In genomic region chr15:88089486-88089885, GRCm38 (mm10) we compare ENCODE assay signal across 30 mouse cellular contexts.
A peak's percentile ranks its signal among the peaks of the same experiment; 100 is the strongest.
DNase-seq lines count a peak whose midpoint lies in the region; ATAC-seq lines count a peak whose summit lies in the region.
"Had no signal": no experiment of that assay in that cellular context is flagged by ENCODE, and none has a peak within 500 bp of the region (broad histone marks: within the 10 kb centered on the region; RNA-seq: fewer than 3 reads in every experiment).

No protein-coding gene starts in this region.

- peak; percentile 21 to 53 for DNase-seq in cerebellum, postnatal 10 days
- DNase-seq in cerebellum, adult 11-12 months: no peak
- no peak for DNase-seq in hindbrain, embryonic 11.5 days (ENCODE audit: low spot score)
- peak; percentile 50 for DNase-seq in left cerebral cortex, postnatal 4 days
- DNase-seq in left cerebral cortex, adult 8-10 months (ENCODE audit: low spot score in 2 of 2): no peak
- DNase-seq: adrenal gland, adult 8-10 months; adrenal gland, postnatal 25 days; cerebellum, adult 2 months; cerebellum, adult 9-11 months; cerebellum, postnatal 36 days; embryo, embryonic 11 days; gastrocnemius, adult 2 months; gastrocnemius, postnatal 14 days; heart, adult 18-20 months; heart, postnatal 10 days; heart, postnatal 36 days; kidney, adult 18-20 months; kidney, adult 9 months had no signal

- no peaks in the 10 kb centered on the region for H3K27me3 ChIP-seq in forebrain, embryonic 15.5 days
- no peaks in the 10 kb centered on the region for H3K27me3 ChIP-seq in forebrain, embryonic 12.5 days
- no peaks in the 10 kb centered on the region for H3K27me3 ChIP-seq in hindbrain, embryonic 12.5 days
- no peaks in the 10 kb centered on the region for H3K27me3 ChIP-seq in hindbrain, embryonic 11.5 days (ENCODE audit: control insufficient read depth, insufficient read depth, low read length)
- H3K27me3 ChIP-seq: embryonic facial prominence, embryonic 13.5 days; heart, embryonic 12.5 days; heart, embryonic 15.5 days; hindbrain, embryonic 15.5 days had no signal

- no peak overlapping the region for H3K4me3 ChIP-seq in forebrain, embryonic 15.5 days
- H3K4me3 ChIP-seq in forebrain, embryonic 12.5 days (replicated peaks): no peak overlapping the region
- no peak overlapping the region for H3K4me3 ChIP-seq in hindbrain, embryonic 12.5 days
- H3K4me3 ChIP-seq in hindbrain, embryonic 11.5 days (ENCODE audit: low read depth, low read length): no peak overlapping the region
- H3K4me3 ChIP-seq: embryonic facial prominence, embryonic 10.5 days; embryonic facial prominence, embryonic 13.5 days; erythroblast, embryonic 14.5 days; gastrocnemius, adult 2 months; heart, embryonic 12.5 days; heart, embryonic 15.5 days; hindbrain, embryonic 15.5 days had no signal

- WGBS in forebrain, embryonic 15.5 days: 27% methylated on average over 4 of the region's 4 CpGs
- WGBS in forebrain, embryonic 12.5 days: 44% methylated on average over 4 of the region's 4 CpGs
- 30% methylated on average over 4 of the region's 4 CpGs for WGBS in hindbrain, embryonic 12.5 days
- 45% methylated on average over 4 of the region's 4 CpGs for WGBS in hindbrain, embryonic 11.5 days

- intact Hi-C loops in left cerebral cortex, postnatal 4 days (cut with DNase I): no loop called here

- peak; percentile 43; the same call in 1 of the 2 replicates for ATAC-seq in forebrain, embryonic 15.5 days (replicated peaks)
- no peak for ATAC-seq in forebrain, embryonic 12.5 days (ENCODE audit: low FRiP score)
- ATAC-seq in hindbrain, embryonic 12.5 days (ENCODE audit: low FRiP score): no peak
- ATAC-seq in hindbrain, embryonic 11.5 days (ENCODE audit: low FRiP score): no peak
- ATAC-seq: activated CD4-positive, CD25-positive, alpha-beta regulatory T cell, adult 4 months; inflammation-experienced regulatory T-cells, adult 6 months; intestine, embryonic 16.5 days had no signal

- H3K9ac ChIP-seq in forebrain, embryonic 15.5 days (replicated peaks): no peak overlapping the region
- H3K9ac ChIP-seq in forebrain, embryonic 12.5 days: no peak overlapping the region
- H3K9ac ChIP-seq in hindbrain, embryonic 12.5 days: no peak overlapping the region
- H3K9ac ChIP-seq in hindbrain, embryonic 11.5 days (ENCODE audit: low read depth, low read length): no peak overlapping the region
- H3K9ac ChIP-seq: embryonic facial prominence, embryonic 13.5 days; heart, embryonic 12.5 days; heart, embryonic 15.5 days; hindbrain, embryonic 15.5 days had no signal

- no peaks in the 10 kb centered on the region for H3K36me3 ChIP-seq in forebrain, embryonic 15.5 days
- no peaks in the 10 kb centered on the region for H3K36me3 ChIP-seq in forebrain, embryonic 12.5 days (replicated peaks)
- H3K36me3 ChIP-seq in hindbrain, embryonic 12.5 days: no peaks in the 10 kb centered on the region
- no peaks in the 10 kb centered on the region for H3K36me3 ChIP-seq in hindbrain, embryonic 11.5 days (ENCODE audit: control insufficient read depth, insufficient read depth, low read length)
- H3K36me3 ChIP-seq: embryonic facial prominence, embryonic 10.5 days; embryonic facial prominence, embryonic 13.5 days; heart, embryonic 12.5 days; heart, embryonic 15.5 days; hindbrain, embryonic 15.5 days had no signal

- H3K9me3 ChIP-seq in forebrain, embryonic 15.5 days: 0 out of 2 replicates have a peak, but pooled peaks cover 3% of the 10 kb centered on the region
- H3K9me3 ChIP-seq in forebrain, embryonic 12.5 days: peaks cover 11% of the 10 kb centered on the region
- H3K9me3 ChIP-seq in hindbrain, embryonic 12.5 days (replicated peaks): peaks cover 8% of the 10 kb centered on the region
- no peaks in the 10 kb centered on the region for H3K9me3 ChIP-seq in hindbrain, embryonic 11.5 days (ENCODE audit: control insufficient read depth, low read length)
- H3K9me3 ChIP-seq: heart, embryonic 15.5 days; hindbrain, embryonic 15.5 days had no signal

- H3K4me1 ChIP-seq in forebrain, embryonic 15.5 days: 0 out of 2 replicates have a peak, but pooled peaks cover 5% of the 10 kb centered on the region
- peaks cover 2% of the 10 kb centered on the region; the same call in 1 of the 2 replicates for H3K4me1 ChIP-seq in forebrain, embryonic 12.5 days
- H3K4me1 ChIP-seq in hindbrain, embryonic 12.5 days: peaks cover 7% of the 10 kb centered on the region; the same call in 1 of the 2 replicates
- H3K4me1 ChIP-seq in hindbrain, embryonic 11.5 days (replicated peaks; ENCODE audit: control insufficient read depth, insufficient read depth, low read length): no peaks in the 10 kb centered on the region
- H3K4me1 ChIP-seq: embryonic facial prominence, embryonic 10.5 days; embryonic facial prominence, embryonic 13.5 days; heart, embryonic 12.5 days; heart, embryonic 15.5 days had no signal

- no peak overlapping the region for H3K4me2 ChIP-seq in forebrain, embryonic 15.5 days (replicated peaks)
- no peak overlapping the region for H3K4me2 ChIP-seq in forebrain, embryonic 12.5 days
- no peak overlapping the region for H3K4me2 ChIP-seq in hindbrain, embryonic 12.5 days (replicated peaks)
- no peak overlapping the region for H3K4me2 ChIP-seq in hindbrain, embryonic 11.5 days (replicated peaks; ENCODE audit: low read depth, low read length)
- H3K4me2 ChIP-seq: embryonic facial prominence, embryonic 13.5 days; heart, embryonic 12.5 days; heart, embryonic 15.5 days; hindbrain, embryonic 15.5 days had no signal

- no peak overlapping the region for H3K27ac ChIP-seq in forebrain, embryonic 15.5 days (replicated peaks)
- no peak overlapping the region for H3K27ac ChIP-seq in forebrain, embryonic 12.5 days
- 0 out of 2 replicates have a peak overlapping the region, but pooled peaks have one; percentile 12 for H3K27ac ChIP-seq in hindbrain, embryonic 12.5 days
- H3K27ac ChIP-seq in hindbrain, embryonic 11.5 days (ENCODE audit: low read depth, low read length): no peak overlapping the region
- H3K27ac ChIP-seq: embryonic facial prominence, embryonic 10.5 days; embryonic facial prominence, embryonic 13.5 days; gastrocnemius, adult 2 months; heart, embryonic 15.5 days; hindbrain, embryonic 15.5 days had no signal

Comparison
In these comparisons a context has a peak if more than half of its experiments do, and no peak if none do; other contexts are left out.
1. DNase-seq: peak in cerebellum, postnatal 10 days (2 of 2) and left cerebral cortex, postnatal 4 days (single experiment); none in cerebellum, adult 11-12 months (single experiment), hindbrain, embryonic 11.5 days (single experiment) and left cerebral cortex, adult 8-10 months (0 of 2).